Mouse (Mus musculus) urinary bladder, postnatal 36 days (tissue): ENCODE data around the gene Hspa12b.
A peak's percentile ranks its signal among the peaks of the same experiment; 100 is the strongest.

ENCODE experiments used
- DNase-seq, 2 experiments: peaks; one replicate each; pipeline ENCODE4 v3.0.0; 2022; ENCODE audit warnings: low spot score in 2 of 2, mixed read lengths in 1 of 2

Gene Hspa12b

DNA sequence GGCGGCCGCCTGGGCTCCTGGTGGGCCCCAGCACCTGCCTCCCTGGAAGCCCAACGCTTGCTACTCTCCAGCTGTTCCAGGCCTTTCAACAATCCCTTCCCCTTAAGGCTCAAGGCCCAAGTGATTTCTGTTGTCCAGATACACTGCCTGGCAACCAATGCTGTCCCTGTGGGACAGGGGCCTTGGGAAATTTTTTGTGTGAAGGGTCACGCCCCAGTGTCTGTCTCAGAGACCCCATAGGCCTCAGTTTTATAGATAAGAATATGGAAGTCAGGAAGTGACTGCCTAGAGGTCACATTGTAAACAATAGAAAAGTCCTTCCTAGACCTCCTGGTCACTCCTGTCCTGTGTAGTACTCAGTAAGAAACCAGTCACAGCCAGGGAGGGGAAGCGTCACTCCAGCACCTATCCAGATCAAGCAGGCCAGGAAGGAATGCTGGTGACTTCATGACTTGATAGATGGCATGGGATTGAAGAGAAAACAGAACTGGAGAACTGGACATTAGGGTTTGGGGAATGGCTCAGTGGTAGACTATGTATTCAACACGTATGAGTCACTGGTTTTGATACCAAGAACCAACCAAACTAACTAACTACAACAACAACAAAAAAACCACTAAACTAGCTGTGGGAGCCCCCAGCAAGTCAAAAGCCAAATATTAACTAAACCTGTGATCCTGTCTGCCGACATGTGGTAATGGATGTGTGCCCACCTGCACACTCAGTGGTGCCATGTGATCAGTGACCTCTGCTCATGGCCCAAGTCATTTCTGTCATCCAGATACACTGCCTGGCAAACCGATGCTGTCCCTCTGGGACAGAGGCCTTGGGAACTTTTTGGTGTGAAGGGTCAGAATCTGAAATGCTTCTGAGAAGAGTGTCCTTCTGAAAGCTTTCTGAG is 21.5 kb downstream of the Hspa12b start:
- no peak for DNase-seq

DNA sequence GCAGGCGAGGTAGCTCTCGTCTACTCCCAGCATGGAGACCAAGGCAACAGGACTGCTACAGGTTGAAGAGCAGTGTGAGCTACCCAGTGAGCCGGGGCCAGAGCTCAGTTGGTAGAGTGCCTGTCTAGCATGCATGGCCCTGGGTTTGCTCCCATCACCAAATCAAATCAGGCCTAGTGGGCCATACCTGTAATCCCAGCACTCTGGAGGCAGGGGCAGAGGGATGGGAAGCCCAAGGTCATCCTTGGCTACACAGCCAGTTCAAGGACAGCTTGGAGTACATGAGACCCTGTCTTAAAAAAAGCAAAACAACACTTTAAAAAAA is 22.1 kb downstream of the Hspa12b start:
- no peak for DNase-seq

DNA sequence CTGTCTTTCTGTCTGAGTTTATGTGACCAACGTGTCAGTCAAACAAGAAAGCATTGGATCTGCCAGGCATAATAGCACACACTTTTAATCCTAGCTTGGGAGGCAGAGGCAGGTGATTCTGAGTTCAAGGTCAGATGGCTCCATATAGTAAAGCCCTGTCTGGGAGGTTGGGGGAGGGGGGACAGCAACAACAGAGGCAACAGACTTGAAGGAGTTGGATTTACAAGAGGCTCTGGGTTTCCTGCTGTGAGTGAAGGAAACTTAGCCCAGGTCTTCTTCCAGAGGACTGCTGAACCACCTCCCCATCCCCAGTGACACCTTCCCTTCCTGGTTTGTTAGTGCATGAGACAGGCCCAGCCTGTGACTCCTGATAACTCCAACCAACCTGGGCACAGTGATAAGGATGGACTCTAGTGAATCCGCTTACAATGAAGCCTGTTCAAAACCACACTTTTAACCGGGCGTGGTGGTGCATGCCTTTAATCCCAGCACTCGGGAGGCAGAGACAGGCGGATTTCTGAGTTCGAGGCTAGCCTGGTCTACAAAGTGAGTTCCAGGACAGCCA is 25.2 kb downstream of the Hspa12b start:
- DNase-seq = no peak

DNA sequence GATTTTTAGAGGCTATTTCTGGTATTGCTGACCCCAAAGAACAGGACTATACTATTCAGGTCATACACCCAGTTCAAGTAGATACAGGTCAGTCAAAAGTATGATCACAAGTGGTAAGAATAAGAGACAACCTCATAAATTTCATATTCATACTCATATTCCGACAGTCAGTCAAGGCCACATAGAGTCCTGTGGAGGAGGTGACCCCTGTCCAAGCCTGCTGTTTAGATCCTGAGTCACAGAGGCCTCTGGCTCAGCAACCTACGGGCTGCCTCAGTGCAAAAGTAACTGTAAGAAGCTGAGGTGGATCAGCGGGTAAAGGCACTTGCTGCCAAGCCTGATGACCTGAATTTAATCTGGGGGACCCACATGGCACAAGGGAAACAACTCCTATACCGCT is 27.0 kb downstream of the Hspa12b start:
- no peak for DNase-seq

DNA sequence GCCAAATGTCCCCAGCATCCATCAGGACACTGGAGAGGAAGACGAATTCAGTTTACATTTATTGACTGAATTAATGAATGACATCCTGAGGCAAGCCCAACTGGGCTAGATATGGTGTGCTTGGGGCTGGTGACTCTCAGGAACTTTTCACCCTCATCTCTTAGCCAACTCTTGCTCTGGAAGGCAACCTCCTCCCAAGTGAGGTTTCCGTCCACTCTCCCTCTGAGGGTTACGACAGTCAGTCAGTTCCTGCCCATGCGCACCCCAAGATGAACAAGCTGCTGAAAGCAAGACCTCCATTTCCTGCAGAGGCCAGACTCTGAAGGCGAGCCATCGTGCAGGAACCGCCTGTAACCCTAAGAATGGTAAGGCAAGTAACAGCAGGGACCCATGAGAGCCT is 29.9 kb downstream of the Hspa12b start:
- DNase-seq = no peak

DNA sequence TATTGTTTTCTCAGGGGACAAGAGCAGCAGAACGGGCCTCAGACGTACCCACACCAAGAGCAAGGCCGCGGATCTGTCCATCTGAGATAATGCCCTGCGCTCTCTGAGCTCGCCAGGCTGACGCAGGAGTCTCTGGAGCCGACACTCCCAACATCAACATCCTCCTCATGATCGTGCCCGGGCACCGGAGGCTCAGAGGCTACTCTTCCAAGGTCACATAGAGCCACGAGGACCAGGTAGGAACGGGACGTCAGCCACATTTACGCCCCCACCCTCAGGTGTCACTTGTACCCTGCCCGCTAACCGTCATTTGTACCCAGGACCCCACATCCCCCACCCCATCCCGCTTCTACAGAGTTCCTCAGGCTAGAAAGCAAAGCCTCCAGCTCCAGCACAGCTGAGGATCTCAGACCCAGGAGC is 32.4 kb downstream of the Hspa12b start:
- no peak for DNase-seq

DNA sequence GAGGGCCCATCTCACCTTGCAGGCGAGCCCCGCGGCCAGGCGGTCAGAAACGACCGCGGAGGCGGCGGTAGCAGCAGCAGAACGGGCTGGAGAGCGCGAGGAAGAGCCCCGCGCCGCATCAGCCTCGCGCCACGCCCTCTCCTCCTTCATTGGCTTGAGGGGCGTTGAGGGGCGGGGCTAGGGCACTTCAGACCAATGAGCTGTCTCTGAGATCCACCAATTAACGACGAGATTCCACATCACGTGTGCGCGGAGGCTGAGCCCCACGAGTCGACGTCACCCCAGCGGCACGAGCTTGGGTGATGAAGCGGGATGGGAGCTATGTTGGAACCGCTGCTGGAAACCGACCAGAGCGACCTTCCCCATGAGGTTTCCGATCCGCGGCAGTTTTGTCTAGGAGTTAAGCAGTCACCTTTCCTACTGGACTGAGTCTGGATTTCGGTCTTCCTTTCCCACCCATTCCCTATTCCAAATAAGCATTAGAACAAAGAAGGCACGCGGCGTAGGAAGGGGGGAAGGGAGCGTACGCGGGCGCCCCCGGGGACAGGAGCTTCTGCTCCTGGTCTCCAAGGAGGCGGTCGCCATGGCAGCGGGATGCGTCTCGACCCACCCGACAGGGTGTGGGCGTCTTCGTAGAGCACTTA is 33.0 kb downstream of the Hspa12b start, which contains the start of gene 1700037H04Rik:
Gene 1700037H04Rik (minus strand): TSS at position 144 of the 644 bp plus-strand sequence.
- peak; percentile 90 to 95 for DNase-seq

DNA sequence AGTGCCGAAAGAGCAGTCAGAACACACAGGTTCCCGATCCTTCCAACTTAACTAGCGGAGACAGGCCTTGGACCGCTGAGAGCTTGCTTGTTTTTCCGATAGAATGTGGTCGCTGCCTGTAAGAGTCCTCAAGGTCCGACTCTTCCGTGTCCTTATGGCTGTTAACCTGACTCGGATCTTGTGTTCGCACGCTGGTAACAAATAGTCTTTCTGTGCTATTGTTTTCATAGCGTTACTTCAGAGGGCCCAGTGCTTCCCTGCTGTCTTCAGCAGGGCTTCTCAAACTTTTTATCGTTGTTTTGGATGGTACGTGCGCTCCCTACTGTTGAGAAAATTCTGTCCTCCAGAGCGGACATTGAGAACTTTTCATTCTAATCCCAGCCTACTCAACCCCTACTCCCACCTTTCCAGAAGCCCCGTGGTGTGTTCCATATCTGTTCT is 33.6 kb downstream of the Hspa12b start:
- no peak for DNase-seq

DNA sequence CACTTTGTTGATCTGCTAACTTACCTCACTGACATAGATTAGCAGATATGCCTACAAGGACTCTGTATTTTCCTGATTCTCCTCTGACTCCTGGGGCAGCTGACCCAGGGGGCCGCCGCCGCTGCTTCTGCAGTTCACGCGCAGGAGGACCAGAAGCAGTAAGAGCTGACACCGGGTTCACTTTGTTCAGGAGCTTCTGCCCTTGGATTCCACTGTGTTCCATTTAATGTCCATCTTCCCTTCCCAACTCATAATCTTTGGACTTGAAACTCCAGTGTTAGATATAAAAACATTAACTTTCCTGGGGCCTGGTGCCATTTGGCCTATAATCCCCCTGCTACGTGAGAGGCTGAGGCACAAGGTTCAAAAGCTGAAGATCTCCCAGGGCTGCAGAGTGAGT is 36.8 kb downstream of the Hspa12b start:
- DNase-seq = no peak

DNA sequence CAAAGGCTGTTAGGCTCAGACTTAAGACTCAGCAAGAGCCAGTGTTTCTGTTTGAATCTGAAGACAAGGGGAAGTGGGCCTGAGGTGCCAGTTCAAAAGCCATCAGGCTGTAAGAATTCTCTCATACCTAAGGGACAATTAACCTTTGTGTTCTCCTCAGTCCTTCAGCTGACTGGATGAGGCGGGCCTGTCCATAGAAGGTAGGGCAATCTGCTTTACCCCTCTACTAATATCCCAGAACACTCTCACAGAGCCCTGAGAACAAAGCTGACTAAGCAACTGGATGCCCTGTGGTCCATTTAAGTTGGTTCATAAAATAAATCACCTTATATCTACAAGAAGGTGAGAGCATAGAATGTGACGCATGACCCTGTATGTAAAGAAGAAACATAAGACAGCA is 39.1 kb downstream of the Hspa12b start:
- no peak for DNase-seq

DNA sequence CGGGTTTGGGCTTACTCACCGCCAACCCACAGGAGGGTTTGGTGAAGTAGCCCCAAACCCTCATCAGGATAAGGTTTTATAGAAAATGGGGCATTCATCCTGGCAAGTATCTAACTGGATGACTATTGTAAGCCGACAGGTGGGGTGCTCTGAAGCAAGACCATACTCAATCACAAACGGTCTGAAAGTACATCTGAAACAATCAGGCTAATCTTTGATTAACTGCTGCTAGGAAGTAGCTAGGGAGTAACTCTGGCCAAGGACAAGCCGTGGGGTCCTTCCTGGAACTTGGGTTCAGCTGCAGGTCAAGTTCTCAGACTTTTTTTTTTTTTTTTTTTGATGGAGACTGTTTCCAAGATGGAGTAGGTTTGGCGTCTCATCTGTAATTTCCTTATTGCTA is 40.9 kb downstream of the Hspa12b start:
- DNase-seq = no peak

DNA sequence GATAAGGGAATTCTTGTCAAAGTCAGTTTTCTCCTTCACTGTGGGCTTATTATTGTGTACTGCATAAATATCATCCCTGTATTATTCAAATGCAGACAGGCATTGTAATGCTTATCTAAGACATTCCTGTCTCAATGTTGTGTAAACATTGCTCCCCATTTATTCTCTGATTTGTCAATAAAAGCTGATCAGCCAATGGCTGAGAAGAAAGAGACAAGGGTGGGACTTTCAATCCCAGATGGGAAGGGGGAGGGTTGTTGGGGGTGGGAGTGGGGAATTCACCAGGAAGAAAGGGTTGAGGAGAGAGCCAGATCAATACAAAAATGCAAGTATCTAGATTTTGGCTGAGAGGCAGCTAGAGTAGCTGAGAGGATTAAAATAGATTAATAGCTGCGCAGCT is 41.8 kb downstream of the Hspa12b start:
- no peak for DNase-seq

DNA sequence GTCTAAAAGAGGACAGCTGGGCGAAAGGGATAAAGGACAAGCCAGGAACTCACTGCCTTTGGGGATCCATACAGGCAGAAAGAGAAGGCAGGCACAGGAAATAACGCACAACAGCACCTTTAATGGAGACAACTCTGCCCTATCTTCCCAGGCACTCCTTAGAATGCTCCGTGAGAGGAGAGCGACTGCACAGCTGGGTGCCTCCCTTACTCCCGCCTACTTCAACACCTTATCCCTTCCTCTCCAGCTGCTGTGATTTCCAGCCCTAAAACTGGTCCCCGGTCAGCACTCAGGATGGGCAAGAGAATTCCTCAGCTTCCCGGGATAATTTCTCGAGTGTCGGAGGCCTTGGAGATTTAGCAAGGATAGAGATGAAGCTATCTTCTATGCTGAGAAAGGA is 43.9 kb downstream of the Hspa12b start:
- no peak for DNase-seq

DNA sequence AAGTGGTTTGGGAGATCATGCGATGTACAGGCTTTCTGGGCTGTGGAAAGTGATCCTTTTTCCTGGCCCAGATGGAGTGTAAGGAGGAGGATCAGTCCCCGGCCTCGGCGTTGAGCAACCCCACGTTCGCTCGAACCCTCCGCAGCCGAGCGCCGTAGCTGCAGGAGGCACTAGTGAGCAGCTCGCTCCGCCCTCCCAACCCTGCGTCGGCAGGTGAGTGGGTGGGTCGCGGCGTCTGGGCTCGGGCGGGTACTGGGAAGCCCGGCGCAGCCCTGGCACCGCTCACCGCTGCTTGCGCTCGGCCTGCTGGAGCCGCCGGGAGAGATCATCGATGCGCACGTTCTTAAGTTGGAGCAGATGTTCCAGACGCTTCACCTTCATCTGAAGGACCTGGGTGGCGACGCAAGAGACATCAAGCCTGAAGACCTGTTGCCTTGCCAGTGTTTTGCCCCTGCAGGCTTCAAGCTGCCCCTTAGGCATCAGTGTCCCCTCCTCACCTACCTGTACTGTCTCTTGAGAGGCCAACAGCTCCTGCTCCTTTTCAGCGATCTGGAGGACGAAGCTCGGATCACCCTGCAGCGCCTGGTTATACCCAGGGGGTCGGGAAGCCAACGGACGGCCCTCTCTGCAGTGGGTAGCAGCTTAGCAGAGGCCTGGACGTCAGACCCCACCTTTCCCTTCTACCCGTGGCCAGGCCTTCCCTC is 44.5 kb downstream of the Hspa12b start:
- DNase-seq = peak; percentile 66 to 82

DNA sequence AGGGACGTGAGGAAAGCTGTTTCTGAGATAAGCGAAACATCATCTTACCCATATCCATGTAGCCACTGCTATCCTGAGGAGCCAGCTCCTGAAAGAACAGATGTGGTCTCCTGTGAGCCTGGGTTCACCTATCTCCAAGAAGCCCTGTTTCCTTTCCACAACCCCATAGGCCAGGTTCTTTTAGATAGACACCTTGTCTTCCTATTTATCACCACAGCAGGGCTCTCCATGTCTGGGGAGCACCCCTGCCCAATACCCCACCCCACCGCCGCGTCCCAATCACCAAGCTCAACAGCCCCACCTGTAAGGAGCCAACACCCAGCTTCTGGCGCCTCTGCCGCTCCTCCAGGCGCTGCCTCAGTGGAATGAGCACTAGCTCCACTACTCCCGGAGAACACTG is 45.2 kb downstream of the Hspa12b start:
- no peak for DNase-seq

DNA sequence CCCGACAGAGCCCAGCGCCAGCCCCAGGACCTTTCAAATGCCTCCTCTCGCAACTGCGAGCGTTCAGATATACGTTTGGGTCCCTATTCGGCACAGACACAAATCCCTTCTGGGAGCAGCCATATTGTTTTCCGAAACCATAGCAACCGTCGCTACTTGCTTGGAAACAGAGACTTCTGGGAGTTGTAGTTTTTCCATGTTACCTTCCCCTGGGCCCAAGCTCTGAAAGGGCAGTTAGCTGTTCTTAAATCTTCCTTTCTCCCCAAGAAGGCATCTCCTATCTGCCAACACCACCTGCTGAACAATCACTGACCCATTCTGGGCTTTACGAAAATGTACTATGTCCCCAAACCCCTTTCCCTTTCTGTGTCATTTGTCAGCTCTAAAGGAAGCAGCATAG is 47.6 kb downstream of the Hspa12b start:
- peak; percentile 50 to 52 for DNase-seq

DNA sequence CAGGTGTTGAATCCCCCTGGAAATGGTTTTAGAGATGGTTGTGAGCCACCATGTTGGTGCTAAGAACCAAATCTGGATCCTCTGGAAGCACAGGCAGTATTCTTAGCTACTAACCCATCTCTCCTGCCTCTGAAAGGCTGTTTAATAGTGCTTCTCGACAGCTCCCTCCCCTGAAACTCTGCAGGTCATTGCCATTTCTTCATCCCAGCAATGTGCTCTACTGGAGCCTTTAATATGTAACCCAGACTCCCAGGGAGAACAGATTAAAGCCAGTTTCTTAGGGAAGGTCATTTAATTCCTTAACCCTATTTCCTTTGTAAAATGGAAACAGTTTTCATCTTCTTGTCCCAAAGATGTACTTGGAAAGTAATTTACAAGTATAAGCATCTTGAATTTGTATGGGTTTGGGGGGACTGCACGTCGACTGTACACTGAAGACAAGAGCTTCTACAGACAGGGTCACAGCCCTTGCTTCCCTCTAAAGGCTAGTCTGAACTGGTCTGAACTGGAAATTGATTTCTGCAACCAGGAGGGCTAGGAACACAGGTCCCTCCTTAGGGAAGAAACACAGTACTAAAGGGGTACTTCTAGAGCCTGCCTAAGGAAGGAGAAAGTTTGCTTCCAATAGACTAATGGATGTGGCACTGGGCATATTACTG is 48.3 kb downstream of the Hspa12b start:
- no peak for DNase-seq

DNA sequence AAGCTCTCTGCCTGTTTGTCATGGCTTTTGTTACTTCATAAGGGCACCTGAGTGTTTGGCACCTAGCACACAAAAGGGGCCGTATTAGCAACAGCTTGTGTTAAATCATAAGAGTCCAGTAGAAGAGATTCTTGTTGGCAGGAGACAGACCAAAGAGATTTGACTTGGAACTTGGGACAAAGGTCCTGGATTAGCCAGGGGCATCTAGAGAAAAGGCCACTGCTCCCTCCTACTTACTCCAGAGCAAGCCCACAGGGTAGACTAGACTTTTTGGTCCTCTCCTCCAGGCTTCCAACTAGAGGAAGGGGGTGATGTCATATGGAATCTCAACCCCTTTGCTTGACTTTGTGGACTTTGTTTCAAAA is 48.8 kb downstream of the Hspa12b start:
- DNase-seq = no peak

DNA sequence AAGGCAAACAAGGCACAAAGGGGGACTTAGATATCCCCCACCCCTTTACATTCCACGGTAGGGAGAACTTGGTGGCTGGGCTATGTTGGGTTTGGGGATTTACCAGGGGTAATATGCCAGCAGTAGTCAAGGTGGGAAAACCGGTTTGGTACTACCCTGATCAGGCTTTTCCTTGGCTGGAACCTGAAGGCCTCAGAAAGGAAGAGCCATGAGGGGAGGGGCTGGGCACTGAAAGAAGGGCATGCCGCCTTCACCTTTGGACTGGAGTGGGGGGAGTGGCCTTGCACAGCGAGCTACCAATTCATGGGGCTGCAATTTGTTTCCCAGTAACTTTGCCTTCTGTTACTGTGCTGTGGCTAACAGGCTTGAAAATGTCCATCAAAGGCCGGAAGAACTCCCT is 49.4 kb downstream of the Hspa12b start:
- DNase-seq = peak in 1 of 2 experiments; percentile 61

DNA sequence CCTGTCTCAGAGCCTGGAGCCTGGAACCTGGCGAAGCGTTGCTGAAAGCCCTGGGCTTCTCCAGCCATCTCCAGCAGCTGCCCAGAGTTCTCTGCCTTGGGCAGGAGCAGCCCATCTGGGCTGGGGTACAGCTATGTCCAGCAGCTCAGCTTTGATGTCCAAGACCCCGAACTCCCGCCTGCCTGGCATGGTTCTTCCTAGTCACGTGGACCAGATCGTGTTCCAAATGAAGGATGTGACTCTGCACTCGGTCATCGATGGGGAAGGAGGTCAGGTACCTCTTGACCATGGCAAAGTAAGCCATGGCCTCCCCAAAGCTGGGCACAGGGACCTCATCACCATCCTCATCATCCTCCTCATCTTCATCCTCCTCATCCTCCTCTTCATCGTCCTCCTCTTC is 50.9 kb downstream of the Hspa12b start:
- no peak for DNase-seq

DNA sequence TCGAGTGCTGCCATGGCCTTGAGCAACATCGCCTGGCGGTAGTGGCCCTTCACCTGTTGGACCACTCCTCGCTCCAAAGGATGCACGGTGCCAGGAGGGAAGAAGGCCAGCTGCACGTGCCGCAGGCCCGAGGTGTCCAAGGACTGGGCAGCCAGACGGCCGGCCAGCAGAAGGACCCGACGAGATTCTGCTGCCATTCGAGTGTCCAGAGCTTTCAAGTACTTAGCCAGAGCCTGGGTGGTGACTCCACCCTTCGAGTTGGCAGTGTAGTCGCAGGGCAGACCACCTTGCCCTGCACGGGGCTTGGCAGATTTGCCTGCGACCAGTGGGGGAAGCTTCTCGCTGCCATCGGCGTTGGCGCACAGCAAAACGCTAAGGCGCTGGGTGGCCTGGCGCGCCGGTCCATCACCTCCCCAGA is 51.8 kb downstream of the Hspa12b start:
- no peak for DNase-seq
